Mouse (Mus musculus) thymus, adult 18-20 months (tissue): ENCODE data around the gene Tmem108.
A peak's percentile ranks its signal among the peaks of the same experiment; 100 is the strongest.

Source experiments
- DNase-seq, 2 experiments: peaks; one replicate each; pipeline ENCODE4 v3.0.0; 2022; ENCODE audit warnings: mixed read lengths in 2 of 2

The Tmem108 gene

DNA sequence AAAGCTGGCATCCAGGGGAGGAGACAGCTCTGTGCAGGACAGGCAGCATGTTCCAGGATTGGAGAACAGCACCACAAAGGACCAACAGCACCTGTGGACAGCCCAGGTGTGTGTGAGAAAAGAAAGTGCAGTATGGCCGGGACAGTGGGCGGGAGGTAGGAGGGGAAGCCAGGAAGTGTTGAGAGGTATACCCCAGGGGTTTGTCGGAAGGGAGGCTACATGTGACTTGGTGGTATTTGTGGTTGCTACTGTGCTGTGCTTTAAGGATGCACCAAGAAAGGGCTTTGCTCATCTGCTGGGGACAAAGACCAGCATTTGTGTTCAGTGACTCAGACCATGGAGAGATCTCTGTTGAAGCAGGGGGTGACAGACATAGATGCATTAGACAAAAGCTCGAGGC is 271.8 kb downstream of the Tmem108 start:
- peak in 1 of 2 experiments; percentile 53 for DNase-seq

DNA sequence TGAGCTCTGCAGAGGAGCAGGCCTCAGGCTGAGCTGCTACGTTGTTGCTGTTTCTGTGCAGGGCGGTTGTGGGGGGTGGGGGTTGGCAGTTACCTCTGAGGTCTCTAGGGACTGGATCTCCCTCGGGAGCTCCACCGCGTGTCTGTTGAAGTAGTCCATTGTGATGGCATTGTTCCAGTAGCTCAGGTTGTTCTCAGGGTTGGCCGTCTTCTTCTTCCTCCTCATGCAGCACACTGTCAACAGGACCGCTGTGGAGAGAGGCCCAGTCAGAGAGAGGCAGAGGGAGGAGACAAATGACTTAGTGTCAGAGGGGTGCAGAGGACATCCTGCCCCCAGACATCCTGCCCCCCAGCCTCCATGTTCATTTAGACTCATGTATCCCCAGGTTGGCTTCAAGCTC is 272.5 kb downstream of the Tmem108 start:
- peak in 1 of 2 experiments; percentile 40 for DNase-seq

- no peak for DNase-seq
These were observed 275.4 kb downstream of the Tmem108 start for GRCm38 (mm10) chr9:103486262-103486661.

DNA sequence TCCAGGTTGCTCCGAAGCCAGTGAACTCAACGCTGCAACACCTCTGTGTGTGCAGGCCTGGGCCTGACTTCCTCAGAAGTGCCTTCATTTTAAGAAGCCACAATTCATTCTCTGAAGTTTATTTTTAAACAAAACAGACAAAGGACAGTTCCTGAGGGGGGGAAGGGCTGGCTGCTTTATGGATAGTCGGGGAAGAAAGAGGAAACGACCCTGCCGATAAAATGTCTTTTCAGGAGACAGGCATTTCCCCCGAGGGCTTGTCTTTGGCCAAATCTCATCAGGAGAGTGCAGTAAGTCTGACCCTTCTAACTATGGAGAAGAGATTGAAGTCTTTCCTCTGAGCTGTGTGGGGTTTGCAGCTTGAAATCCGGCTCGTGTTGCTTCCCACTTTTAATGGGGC is 276.0 kb downstream of the Tmem108 start:
- DNase-seq = no peak

DNA sequence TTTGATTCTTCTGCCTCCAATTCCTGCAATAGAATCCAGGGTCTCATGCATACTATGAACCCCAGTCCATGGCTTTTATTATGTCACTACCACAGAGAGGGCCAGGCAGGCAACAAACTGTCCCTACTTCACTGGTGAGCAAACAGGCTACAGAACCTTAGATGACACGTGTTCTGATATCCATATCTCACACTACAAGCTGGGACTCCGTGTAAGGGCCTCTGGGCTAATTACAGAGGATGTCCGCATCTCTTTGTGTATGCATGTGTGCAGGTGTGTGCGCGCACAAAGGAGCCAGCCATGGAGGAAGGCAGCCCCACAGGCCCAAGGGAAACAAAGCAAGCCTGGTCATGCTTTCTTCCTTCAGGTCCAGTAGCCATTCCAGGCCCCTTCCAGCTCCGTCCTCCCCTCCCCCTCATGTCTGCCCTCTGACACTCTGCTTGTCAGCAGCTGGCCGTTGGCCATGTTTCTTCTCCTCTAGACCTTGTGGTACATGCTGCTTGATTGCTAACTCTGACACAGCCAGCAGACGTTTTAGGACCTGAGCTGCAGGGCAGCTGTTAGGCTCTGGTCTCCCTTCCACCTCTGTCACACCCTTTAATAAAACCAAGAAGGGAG is 280.9 kb downstream of the Tmem108 start:
- DNase-seq = no peak

DNA sequence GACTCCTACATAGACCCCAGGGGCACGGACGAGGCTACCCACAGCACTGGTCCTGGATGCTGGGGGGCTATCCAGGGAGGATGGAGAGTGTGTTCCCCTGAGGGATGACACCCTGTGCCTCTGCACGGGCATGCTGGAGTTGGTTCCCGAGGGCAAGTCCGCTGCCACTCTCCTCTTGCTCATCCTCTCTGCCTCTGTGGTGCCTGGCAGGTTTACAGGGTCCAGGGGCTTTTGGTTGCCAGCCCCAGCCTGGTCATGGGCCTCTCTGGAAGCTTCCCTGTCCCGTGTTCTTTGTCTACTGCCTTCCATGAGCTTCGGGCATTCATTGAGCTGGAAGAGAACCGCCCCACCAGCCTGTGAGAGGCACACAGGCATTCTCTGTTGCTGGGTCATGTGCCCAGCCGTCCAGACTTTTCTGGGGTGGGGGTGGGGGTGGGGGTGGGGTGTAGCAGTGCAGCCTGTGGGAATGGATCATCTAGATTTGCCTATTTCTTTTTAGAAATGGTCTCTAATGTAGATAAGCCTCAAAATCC is 281.5 kb downstream of the Tmem108 start, which contains the start of gene Bfsp2:
Gene Bfsp2, minus strand, starts transcription at position 377 of the 533 bp plus-strand sequence.
- no peak for DNase-seq

DNA sequence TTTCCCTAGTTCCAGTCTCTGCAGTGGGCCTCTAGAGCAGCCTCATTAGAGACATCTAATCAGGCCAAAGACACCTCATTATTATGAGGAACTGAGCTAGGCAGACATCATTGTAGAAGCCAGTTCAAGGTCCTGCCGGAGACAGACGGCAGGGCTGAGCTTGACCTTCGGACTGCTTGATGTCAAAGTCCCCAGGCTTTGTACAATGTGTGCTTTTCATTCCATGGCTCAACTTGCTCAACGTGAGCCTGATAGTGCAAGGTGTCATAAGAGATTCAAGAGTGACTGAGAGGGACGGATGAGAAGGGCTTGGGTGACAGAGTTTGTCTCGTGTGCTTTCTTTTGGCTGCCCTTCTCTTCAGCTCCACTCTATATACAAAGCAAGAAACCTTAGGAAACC is 286.2 kb downstream of the Tmem108 start:
- no peak for DNase-seq

GRCm38 (mm10) chr9:103473915-103474688 is 287.5 kb downstream of the Tmem108 start:
- no peak for DNase-seq

GRCm38 (mm10) chr9:103471784-103472183 is 289.9 kb downstream of the Tmem108 start:
- no peak for DNase-seq

- DNase-seq = peak in 1 of 2 experiments; percentile 50
These were observed 292.1 kb downstream of the Tmem108 start for GRCm38 (mm10) chr9:103469516-103469915.

DNA sequence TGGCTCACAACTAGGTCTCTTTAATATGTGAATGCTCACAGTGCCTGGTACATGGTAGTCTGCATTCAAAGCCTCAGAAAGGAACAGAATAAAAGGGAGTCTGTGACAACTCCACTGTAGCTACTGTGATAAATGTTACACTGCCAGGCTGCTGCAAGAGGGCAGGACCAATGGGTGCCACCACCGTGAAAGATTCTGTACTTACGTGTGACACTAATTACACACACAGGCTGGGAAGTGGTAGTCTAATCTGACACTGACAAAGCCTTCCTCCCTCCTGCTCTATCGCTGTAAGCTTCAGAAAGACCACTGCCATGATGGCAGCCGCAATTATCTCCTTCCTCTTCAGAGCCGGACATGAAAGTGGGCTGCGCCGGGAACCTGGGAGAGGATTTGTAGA is 292.7 kb downstream of the Tmem108 start:
- DNase-seq = no peak

- no peak for DNase-seq
These were observed 295.9 kb downstream of the Tmem108 start for GRCm38 (mm10) chr9:103465711-103466220.

DNA sequence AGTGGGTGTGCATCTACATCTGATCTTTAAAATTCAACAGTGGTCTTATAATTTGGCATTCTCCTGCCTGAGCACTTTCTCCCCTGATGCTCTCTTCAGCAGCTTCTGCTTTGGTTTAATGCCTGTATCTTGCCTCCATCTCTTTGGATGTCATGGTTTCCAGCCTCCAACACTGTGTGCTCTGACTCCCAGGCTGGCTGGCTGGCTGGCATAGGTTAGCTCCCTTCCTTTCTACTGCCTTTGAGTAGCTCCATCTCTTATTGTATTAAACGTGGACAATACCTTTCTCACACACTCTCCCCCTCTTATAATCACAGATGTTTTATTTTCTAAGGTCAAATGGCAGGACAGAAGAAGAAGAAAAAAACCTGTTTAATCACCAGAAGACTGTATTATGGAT is 296.3 kb downstream of the Tmem108 start:
- DNase-seq = no peak

DNA sequence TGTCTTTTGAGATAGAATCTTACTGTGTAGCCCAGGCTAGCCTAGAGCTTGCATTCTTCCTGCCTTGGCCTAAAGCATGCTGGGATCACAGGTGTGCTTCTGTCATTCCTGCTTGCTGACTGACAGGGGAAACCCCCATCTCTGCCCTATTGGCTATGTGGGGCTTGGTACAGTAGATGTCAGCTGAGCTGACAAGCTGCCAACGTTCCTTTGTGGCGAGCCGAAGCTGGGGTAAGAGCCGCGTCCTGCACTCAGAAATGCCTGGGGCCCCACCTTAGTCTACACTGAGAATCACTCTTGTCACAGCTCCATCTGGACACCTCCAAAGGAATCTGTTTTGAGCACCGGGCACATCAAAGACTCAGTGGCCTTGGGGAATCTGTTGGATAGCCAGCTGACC is 297.8 kb downstream of the Tmem108 start:
- peak in 1 of 2 experiments; percentile 45 for DNase-seq

GRCm38 (mm10) chr9:103459839-103460238 is 301.8 kb downstream of the Tmem108 start:
- DNase-seq = no peak

DNA sequence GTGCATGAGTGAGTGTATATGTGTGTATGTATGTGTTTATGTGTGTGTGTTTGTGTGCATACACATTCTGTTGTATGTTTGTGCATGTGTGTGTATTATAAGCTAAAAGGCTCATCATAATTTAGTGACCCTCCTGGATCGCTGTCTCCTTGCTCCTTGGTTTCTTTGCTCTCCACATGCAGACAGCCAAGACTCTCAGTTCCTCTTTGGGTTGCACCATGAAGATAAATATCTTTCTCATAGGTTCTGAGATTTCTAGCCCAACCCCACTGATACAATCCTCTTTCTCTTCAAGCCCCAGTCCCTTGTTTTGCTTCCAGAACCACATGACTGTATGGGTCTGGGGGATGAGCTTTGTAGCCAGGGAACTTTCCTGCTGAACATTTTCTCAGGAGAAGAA is 302.3 kb downstream of the Tmem108 start:
- no peak for DNase-seq

GRCm38 (mm10) chr9:103449651-103450050 is 312.0 kb downstream of the Tmem108 start:
- no peak for DNase-seq

DNA sequence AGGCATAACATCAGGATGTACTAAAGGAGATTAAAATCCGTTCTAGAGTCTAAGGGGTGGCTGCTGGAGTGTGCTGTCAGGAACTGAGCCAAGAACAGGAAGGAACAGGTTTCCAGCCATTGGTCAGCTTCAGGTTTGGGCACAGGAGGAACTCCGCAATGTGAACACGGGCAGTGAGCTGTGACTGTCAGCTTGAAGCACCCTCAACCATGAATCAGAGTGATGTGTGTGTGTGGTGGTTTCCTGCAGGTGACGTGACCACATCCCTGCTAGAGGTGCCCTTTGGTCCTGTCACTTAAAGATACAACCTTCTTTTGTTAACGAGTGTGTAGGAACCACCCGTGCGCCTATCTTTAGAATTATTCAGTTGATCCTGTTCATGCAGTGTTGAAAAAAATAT is 312.5 kb downstream of the Tmem108 start:
- peak; percentile 45 to 72 for DNase-seq

- DNase-seq = no peak
These were observed 317.0 kb downstream of the Tmem108 start for GRCm38 (mm10) chr9:103444656-103445055.

GRCm38 (mm10) chr9:103443824-103444185 is 317.8 kb downstream of the Tmem108 start:
- no peak for DNase-seq

DNA sequence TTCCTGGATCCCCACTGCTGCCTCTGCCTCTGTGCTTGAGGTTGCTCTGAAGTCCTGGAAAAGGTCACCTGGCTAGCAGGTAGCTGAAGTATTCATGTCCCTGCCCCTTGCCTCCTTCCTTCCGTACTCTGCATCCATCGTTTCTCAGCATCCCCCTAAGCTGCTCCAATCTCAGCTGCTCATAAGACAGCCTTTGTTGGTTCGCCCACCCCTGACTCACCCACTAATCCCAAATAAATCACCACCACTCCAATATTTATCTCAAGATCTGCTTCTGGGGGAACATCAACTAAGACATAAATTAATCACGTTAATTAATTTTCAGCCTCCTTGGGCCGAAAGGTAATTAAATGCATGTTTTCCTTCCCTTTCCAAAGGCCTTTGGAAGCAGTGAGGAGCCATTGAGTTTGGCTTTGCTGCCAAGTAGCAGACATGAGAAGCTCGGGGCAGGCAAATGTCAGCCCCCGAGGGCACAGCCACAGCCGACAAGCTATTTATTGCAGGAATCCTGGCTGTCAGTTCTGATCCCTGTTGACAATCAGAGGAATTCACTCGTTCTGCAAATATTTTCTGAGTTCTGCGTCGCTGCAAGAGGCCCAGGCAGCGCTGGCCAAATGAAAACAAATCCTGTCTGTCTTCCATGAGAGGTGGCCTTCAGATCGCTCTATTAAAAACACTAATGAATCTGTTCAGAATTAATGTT is 318.4 kb downstream of the Tmem108 start:
- no peak for DNase-seq

DNA sequence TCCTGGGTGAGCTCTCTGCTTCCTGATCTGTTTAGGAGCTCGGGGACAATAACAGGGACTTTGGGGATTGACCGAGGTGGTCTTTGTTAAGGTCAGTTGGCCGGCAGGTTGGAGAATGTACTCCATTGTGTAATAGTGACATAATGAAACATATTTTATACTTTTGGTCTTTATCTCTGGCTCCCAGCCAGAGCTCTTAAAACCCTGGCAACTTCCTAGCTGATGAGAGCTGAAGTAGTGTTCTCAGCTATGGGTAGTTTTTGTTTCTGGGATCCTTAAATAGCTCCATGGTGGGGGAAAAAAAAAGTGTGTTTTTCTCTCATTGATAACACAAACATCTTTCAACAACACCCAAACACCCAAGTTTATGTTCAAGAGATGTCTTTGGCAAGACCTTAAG is 321.0 kb downstream of the Tmem108 start:
- DNase-seq = no peak

- no peak for DNase-seq
These were observed 324.5 kb downstream of the Tmem108 start for GRCm38 (mm10) chr9:103437104-103437503.
